Mouse (Mus musculus): Measurements from ENCODE around the gene Sema6b.

Gene Sema6b

GRCm38 (mm10) chr17:56139858-56140595 lies at the start of gene Sema6b:
TSS of gene Sema6b (minus strand) at chr17:56140343.
- DNase-seq (ENCODE audit: low read depth in 2 of 2, low spot score in 2 of 2): peak in 1 of 2 experiments; percentile 26

- DNase-seq (ENCODE audit: low read depth in 2 of 2, low spot score in 2 of 2): no peak
Observed at GRCm38 (mm10) chr17:56185281-56186141, 45.4 kb upstream of the Sema6b start.

- peak; percentile 91 to 92 for DNase-seq (ENCODE audit: low read depth in 2 of 2, low spot score in 2 of 2)
Observed at GRCm38 (mm10) chr17:56183658-56184103, 43.5 kb upstream of the Sema6b start, which contains the start of gene Mydgf. TSS of gene Mydgf (minus strand) at chr17:56183920.

DNA sequence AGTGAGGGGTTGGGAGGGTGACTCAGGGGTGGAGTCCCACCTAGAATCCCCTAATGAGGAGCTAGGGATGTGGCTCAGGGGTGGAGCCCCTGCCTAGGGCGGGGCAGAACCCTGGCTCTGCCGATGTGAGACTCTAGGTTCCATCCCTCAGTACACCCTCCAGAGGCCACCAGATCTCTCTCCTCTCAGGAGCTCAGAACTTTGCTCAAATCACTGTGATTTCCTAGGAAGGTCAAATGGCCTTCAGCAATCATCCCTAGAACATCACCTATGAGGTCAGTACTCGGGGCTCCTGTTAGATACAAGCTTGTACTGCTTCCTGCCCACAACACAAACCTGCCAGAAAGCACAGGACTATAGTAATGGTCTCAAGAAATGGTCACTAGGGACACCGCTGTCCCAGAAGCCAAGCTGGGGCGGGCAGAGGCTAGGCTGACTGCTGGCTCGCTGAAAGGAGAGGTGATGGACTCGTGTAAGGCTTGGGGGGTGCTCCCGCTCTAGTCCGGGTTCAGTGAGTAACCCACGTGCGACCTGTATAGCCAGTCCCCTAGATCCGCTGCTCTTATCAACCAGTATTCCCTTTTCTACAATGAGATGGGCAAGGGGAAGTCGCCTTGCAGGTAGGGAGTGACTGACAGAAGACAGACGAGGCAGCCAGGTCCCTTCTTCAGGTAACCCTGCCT lies 43.0 kb upstream of the Sema6b start:
- DNase-seq (ENCODE audit: low read depth in 2 of 2, low spot score in 2 of 2): no peak

DNA sequence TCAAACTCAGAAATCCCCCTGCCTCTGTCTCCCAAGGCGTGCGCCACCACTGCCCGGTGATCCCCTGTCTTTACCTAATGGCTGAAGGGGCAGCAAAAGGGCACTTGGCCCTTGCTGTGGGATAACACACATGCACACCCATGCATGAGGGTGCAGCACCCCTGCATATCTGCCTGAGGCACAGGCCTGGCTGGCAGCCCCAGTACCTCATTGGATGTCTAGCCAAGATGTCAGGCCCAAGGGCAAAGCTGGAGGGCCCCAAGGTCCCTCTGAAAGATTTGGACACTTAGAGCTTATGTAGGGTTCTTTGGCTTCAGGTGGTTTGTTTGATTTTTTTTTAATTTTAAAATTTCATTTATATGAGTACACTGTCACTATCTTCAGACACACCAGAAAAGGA lies 35.3 kb upstream of the Sema6b start:
- DNase-seq (ENCODE audit: low read depth in 2 of 2, low spot score in 2 of 2): no peak

DNA sequence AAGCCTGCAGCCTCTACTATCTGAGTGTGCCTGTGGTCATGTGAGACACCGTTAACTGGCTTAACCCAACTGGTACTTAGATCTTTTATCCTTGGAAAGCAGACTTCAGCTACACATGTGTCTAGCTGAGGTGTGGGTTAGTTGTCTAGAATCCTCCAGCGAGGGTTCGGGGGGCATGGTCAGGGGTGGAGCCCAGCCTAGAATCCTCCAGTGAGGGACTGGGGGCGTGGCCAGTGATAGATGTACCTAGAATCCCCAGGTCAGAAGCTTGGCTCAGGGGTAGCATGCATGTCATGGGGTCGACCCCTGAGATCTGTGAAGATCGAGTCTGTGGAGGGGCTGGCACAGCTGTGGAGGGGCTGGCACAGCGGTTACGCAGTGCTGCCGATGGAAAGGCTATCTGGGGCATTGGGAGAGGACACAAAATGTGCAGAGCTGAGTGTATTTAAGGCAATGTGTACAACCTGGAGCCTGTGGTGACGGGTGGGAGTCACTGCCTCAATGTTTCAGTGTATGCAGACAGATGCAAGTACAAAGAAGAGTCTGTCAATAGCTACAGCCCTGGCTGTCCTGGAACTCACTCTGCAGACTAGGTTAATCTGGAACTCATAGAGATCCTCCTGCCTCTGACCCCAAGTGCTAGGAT lies 33.4 kb upstream of the Sema6b start:
- DNase-seq (ENCODE audit: low read depth in 2 of 2, low spot score in 2 of 2): no peak

GRCm38 (mm10) chr17:56171881-56172280 lies 31.7 kb upstream of the Sema6b start:
- no peak for DNase-seq (ENCODE audit: low read depth in 2 of 2, low spot score in 2 of 2)

DNA sequence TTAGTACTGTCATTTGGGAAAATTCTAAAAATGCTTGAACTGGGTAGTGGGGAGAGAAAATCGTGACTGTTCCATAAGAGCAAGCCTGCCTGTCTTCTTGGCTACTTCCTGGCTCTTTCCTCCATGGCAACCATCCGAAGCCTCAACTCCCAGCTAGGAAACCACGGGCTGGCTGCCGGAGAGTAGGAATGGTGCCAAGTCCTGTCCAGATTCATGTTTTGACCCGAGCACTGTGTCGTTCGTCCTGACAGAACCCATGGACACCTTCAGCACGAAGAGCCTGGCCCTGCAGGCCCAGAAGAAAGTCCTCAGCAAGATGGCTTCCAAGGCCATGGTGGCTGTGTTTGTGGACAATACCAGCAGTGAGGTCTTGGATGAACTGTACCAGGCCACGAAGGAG lies 31.3 kb upstream of the Sema6b start:
- no peak for DNase-seq (ENCODE audit: low read depth in 2 of 2, low spot score in 2 of 2)

GRCm38 (mm10) chr17:56170636-56171035 lies 30.5 kb upstream of the Sema6b start:
- no peak for DNase-seq (ENCODE audit: low read depth in 2 of 2, low spot score in 2 of 2)

DNA sequence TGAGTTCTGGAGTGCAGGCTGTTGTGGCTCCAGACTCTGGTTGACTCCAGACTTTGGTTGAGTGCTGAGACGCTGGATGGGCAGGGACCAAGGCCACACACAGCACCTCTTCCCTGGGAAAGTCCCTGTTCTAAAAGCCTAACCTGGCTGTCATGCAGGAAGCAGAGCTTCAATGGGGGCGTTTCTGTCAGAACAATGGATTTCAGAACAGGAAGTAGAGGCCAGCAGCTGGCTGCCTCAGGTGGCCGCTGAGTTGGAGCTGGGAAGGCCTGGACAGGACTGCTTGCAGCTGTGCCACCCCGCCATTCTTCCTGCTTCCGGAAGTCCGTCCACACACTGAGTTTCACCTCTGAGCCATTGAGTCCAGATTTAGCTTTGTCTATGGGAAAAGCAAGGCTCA lies 29.7 kb upstream of the Sema6b start:
- DNase-seq (ENCODE audit: low read depth in 2 of 2, low spot score in 2 of 2): no peak

GRCm38 (mm10) chr17:56165671-56166070 lies 25.5 kb upstream of the Sema6b start:
- no peak for DNase-seq (ENCODE audit: low read depth in 2 of 2, low spot score in 2 of 2)

DNA sequence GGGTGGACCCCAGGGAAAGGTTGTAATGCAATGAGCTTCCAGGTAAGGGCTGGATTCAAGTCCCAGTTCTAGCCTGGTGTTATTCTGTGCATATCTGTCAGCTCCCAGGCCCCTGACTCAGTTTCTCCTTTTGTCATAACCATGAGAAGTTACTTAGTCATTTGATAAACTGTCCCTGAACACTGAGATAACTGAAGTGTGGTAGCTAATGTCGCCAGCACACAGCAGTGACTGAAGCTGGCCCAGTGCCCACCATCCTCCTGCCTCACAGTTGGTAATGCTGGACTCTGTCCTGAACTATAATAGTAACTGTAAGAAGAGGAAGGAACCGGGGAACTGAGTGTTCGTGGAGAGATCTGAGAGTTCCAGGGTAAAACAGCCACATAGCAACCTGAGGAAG lies 24.4 kb upstream of the Sema6b start:
- DNase-seq (ENCODE audit: low read depth in 2 of 2, low spot score in 2 of 2): no peak

- peak; percentile 63 to 76 for DNase-seq (ENCODE audit: low read depth in 2 of 2, low spot score in 2 of 2)
Observed at GRCm38 (mm10) chr17:56163523-56164102, 23.5 kb upstream of the Sema6b start.

DNA sequence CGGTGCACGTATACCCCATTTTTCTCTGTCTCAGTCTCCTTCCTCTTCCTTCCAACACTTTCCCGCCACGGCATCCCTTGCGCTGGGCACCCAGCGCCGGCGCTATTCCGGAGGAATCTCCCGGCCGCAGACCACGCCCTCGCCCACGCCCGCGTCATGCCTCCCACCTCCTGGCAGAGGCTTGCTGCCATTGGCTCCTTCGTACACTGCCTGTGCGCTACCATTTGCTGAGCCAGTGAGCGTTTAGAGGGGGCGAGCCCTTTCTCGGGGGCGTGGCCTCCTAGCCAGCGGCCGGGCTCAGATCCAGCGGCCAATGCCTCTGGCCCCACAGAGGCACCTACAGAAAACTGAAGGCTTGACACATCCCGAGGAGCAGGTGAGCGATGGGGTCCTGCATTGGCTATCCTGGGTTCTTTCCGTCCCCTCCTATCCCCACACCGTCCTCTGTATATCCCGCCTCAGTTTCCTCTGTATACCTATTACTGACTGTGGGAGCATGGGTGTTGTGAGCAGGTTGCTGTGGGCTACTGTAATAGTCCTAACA lies 22.2 kb upstream of the Sema6b start, which contains the start of gene Tnfaip8l1:
TSS of gene Tnfaip8l1 (plus strand) at position 247 of the 544 bp plus-strand sequence.
- DNase-seq (ENCODE audit: low read depth in 2 of 2, low spot score in 2 of 2): peak; percentile 75 to 83

- no peak for DNase-seq (ENCODE audit: low read depth in 2 of 2, low spot score in 2 of 2)
Observed at GRCm38 (mm10) chr17:56159729-56160128, 19.6 kb upstream of the Sema6b start.

- DNase-seq (ENCODE audit: low read depth in 2 of 2, low spot score in 2 of 2): no peak
Observed at GRCm38 (mm10) chr17:56153643-56154042, 13.5 kb upstream of the Sema6b start.

DNA sequence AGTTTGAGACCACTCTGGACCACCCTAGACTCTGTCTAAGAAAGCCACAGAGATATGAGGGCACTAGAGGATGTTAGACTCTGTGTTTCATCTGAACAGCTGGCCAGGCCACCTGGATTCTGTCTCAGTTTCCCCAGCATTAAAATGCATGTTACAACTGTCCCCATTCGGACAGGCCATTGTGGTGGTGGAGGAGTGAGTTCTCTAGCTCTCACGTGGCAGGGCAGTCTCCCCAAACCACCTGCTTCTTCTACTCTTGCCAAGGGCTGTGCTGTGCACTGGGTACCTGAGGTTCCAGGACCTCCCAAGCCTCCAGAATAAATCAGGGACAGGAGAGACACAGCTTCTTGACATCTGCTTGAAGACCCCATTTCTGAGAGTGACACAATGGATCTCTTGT lies 9.8 kb upstream of the Sema6b start:
- no peak for DNase-seq (ENCODE audit: low read depth in 2 of 2, low spot score in 2 of 2)

DNA sequence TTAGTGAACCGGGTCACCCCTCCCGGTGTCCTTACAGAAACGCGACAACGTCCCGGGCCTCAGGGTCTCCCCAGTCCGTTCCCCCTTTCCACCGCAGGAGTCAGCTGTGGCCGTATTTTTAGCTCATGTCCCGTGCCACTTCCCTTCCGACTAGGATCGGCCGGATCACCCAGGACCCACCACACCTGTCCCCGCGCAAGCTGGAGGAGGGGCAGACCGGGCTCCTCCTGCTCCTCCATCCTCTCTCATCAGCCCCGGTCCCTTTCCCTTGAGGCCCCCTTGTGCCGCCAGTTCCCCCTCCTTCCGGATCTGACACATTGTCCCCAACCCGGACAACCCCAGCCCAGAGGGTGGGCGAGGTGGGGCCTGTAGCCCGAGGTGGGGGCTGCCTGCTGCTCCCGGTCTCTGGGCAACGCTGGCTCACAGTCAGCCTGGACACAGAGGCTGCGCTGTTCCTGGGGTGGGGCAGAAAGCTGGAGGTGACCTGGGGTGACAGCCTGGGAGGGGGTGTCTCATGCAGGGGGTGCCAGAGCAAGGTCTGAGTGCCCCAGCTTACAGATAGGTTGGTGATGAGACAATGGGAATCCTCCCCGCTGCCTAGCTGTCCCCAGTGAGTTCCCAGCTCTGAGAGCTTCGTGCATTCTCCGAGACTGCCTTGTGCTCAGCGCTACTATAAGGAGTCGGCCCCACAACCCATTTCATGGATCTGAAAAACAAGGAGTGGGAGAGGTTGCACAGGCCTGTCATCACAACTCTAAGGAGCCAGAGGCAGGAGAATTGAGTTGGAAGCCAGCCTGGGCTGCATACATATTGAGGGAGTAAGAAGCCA lies 8.9 kb upstream of the Sema6b start:
- DNase-seq (ENCODE audit: low read depth in 2 of 2, low spot score in 2 of 2): no peak

DNA sequence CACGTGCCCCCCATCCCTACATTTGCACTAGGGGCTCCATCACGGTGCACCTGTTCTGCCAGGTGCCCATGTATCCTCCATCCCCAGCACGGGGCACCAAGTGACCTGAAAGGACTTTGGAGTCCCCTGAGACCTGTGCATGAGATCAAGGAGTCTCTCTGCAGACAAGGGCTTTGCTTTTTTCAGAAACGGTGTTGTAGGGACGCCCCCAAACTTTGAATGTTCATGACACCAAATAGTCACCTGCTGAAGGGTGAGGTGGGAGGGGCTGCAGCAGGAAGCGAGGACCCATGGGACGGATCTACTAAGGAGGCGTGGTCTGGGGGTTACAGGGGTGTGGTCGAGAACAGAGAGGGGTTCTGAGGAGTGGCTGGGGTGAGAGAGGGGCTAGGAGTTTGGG lies 8.1 kb upstream of the Sema6b start:
- DNase-seq (ENCODE audit: low read depth in 2 of 2, low spot score in 2 of 2): no peak

Measured in CD8-positive naive resting alpha-beta T cell, adult 2 months (primary cell).